Mouse (Mus musculus) frontal cortex, postnatal 25 days (tissue): Measurements from ENCODE around the gene Podn.

ENCODE experiments used
- DNase-seq, 2 experiments: peaks; one replicate each; pipeline ENCODE4 v3.0.0; 2022; ENCODE audit warnings: low spot score in 2 of 2

The Podn gene

GRCm38 (mm10) chr4:108045136-108046107, 50.8 kb downstream of the Podn start:
- no peak for DNase-seq

- no peak for DNase-seq
These were observed 59.2 kb downstream of the Podn start for GRCm38 (mm10) chr4:108037027-108037426.

DNA sequence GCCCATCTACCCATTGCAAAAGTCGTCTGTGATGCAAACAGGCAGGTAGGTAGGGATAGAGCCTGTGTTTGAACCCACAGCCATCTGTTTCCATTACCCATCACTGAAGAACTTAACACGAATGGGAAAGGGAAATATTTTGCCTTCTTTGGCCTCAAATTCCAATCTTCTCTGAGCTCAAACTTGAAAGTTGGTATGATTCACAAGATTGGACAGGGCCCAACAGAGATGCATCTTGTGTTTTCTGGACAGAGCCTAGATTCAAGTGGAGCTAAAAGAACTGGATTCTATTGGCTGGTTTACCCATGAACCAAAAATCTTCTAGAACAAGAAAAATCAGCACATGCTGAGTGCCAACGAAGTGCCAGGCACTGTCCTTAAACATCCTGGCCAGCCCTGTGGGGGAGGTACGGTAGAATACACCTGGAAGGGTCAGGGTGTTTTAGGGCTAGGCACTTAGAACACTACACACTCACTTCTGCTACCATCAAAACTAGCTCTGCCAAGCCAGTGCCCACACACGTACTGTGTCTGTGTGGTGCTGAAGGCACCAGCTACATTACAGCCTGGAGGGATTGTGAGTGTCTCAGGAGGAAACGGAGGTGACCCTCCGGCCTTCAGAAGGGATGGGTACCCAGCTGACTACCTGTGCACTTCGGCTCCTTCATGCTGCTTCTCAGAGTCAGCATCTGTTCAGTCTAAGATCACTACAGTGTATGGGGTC, 63.0 kb downstream of the Podn start:
- DNase-seq: no peak

- DNase-seq: no peak
These were observed 63.8 kb downstream of the Podn start for GRCm38 (mm10) chr4:108032352-108032849.

GRCm38 (mm10) chr4:108031502-108032351, 64.5 kb downstream of the Podn start:
- DNase-seq: peak in 1 of 2 experiments; percentile 35

GRCm38 (mm10) chr4:108030888-108031501, 65.2 kb downstream of the Podn start:
- DNase-seq: no peak

DNA sequence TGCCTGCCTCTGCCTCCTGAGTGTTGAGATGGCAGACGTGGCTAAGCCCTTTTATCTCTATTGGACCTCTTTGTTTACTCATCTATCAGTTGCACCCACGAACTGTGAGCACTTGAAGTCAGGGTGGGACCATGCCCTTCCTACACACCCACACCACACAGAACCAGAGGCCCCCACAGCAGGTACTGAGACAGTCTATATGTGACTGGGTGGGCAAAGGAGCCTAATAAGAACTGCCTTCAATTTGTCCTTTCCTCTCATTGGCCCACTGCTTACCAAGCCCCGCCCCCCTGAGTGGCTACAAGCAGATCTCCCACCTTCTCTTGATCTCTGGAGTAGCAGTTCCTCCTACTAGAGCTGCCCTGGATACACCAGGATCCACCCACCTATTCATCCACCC, 70.1 kb downstream of the Podn start:
- no peak for DNase-seq

DNA sequence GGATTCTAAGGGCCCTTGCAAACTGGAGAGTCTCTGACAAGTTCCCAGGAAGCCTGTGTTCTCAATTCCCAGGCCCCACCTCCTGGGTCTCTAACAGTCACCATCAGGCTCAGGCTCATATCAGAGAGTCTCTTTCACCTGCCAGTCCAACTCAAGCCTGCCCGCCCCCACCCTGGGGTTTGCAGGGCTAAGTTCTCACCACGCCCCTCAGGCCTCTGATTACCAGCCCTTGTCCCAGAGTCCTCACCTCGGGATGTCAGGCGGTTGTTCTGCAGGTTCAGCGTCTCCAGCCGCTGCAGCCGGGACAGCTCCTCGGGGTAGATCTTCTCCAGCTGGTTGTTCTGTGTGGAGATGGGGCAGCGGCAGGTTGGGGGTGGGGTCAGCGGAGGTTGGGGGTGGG, 71.0 kb downstream of the Podn start:
- DNase-seq: no peak

- no peak for DNase-seq
These were observed 71.6 kb downstream of the Podn start for GRCm38 (mm10) chr4:108024641-108025040.

DNA sequence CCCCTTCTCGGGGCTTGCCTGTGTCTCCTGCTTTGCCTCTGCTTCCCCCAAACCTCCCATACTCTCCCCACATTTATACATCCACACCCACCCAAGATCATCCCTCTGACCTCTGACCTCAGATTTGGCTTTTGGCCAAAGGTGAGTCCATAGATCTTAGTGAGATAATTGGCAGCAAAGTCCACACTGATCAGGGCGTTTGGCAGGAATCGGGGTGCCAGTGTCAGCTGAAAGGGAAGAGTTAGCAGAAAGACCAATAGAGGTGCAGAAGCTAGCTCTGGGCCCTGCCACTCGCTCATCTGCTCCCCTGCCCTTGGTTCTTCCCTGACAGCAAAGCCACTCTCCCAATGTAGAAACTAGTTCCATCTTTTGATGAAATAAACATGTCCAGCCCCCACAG, 73.1 kb downstream of the Podn start:
- DNase-seq: no peak

DNA sequence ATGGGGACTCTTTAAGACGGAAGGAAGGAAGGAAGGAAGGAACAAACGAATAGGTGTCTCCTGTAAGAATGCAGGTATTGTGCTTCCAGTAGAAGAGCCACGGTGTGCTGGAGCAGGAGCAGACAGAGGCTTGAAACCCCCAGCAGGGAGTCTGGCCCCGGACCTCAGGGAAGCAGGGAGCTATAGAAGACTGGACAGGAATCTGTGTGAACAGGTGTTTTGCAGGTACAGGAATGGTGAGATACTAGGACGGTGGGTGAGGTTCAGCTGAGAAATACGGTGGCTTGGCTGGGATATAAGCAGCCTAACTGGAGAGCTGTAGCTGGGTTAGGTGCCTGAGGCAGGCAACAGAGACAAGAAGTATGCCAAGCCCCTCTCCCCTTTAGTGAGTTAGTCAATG, 76.1 kb downstream of the Podn start:
- no peak for DNase-seq

DNA sequence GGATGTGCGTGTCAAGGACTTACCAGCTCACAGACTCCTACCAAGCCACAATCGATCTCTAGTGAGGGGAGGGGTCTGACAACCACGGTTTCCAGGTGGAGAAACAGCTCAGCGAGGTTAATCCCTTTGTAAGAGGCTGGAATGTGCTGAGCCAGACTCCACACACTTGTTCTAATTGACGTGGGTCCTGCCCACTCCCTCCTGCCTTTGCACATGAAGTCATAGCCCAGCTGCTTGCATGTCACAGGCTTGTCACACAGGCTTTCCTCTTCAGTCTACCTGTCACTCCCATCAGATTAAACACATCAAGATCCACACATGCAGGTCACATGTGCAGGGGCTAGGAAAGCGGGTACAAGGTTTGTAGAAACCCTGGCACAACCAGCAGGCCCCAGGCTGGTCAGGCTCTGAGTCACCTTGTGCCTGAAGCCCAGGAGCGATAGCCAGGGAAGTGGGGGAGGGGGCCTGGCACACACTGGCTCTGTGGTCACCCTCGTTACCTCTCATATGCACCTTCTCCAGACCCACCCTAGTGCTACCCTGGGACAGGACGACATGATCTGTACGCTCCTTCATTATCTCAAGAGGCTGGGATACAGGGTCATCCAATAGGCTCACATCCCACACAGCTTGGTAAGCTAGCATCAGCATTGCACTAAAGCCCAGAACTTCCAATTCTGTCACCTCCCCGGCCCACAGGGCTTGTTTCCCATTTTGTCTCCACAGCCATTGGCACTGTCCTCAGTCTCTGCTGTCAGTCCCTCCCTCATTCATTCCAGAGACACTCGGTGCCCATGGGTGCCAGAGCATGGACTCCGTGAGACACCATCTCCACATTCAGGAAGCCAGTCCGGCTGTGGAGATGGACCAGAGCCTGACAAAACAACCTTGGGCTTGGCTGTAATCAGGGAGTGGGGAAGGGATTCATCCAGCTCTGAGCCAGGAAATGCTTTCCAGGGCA, 77.0 kb downstream of the Podn start:
- no peak for DNase-seq

DNA sequence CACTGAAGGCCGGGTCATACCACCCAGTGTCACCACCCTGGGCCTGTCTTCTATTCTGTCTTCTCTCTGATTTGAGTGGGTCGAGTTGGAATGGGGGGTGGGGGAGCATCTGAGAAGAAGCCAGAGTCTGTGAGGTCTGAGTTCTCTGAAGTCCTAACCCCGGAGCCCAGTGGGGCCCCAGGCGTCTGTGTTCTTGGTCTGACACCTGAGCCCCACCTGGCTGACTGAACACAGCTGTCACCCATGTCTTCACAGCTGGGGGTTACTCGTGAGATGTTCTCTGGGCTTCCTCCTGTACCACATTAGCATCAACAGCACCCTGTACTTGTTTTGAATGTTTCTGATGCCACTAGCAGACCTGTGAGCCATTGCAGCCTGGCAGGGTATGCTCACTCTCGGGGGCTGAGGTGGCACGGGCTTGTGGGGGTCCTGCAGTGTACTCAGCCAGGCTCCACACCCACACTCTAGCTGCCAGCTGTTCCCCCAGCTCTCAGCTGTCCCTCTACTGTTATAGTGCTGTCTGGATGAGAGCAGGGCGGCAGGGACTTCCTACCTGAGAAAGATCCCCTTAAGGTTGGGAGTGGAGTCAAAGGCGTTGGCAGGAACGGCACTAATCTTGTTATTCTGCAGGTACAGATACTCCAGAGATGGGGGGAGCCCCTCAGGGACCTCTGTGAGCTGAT, 77.9 kb downstream of the Podn start:
- no peak for DNase-seq

- DNase-seq: no peak
These were observed 78.4 kb downstream of the Podn start for GRCm38 (mm10) chr4:108017839-108018238.

GRCm38 (mm10) chr4:108016321-108016720, 79.9 kb downstream of the Podn start:
- DNase-seq: no peak

- DNase-seq: no peak
These were observed 81.0 kb downstream of the Podn start for GRCm38 (mm10) chr4:108015067-108015765.

- DNase-seq: no peak
These were observed 81.8 kb downstream of the Podn start for GRCm38 (mm10) chr4:108014466-108014865.

GRCm38 (mm10) chr4:108008541-108008940, 87.7 kb downstream of the Podn start:
- DNase-seq: no peak

DNA sequence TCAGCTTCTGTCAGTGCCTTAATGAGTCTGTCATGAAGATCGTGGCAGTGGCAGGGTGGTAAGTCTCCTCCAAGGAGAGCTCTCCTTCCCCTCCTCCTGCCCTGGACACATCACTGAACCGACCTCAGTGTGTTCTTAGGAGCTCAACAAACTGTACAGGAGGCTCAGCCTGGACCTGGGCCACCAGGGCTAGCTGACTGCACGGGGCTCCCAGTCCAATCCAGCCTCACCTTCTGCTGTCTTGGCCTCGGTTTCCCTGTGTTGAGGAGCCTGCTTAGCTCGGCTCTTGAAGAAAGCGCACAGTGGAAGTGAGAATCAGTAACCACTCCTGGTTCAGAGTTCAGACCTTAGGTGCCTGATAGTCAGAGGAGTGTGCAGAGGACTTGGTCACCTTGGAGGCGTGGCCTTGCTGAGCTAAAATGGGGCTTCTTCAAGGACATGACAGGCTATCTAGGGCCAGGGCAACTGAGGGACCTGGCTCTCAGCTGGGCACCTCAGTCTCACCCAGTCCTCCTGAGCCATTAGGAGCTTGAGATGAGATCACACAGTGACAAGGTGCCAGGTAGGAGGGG, 88.6 kb downstream of the Podn start:
- no peak for DNase-seq
